Mouse (Mus musculus): ENCODE results near the gene Gbp7. TPM values are rescaled to one million over a fixed set of nuclear protein-coding genes. Genes with fewer than 3 reads are reported as not detected.

Gene Gbp7
- polyA plus RNA-seq (2015; fragmentation: Nextera tagmentation; extraction: Ambion mirVana) = 6.0 and 7.1 TPM in 2 replicates

DNA sequence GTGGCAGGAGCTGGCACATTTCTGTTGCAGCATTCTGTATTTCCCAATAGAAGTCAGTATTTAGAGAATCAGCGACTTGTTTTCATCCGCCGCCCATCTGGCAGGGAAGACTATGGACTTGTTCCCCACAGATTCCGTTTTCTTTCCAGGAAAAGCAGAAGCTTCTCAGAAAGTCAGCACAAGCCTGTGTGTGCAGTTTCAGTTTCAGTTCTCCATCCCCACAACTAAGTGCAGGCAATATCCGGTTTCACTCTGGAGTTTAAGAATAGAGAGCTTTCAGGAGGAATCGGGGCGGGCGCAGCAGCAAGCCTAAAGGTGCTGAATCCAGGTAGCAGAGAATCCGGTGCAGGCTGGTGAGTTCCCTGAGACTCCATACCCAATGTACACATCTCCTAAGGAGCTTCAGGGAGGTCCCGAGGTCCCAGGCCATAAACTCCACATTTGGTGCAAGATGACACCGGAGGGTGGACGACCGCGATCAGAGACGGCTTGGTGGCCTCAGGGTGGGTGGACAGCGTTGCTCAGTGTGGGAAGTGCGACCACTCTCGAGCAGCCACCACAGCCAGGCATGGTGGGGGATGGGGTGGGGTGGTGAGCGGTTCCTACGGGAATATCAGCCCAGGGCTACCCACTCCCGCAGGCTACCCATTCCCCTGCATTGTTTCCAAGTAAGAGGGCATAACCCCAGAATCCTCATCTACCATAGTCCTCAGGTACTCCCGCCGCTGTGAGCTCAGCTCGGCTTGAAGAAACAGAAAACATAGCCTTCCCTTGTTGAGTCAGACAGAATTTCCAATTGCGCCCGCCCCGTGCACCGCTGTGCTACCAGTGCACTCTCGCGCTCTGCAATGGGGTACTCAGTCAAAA lies at the start of gene Gbp7:
TSS of gene Gbp7 (plus strand) at position 256 of the 867 bp plus-strand sequence.
- ATAC-seq (replicated peaks; ENCODE audit: low FRiP score, low read depth) (peak; percentile 83), DNase-seq (ENCODE audit: low spot score) (peak; percentile 91)
- Histone ChIP-seq H3K27me3 (ENCODE audit: insufficient read depth, low read length) (no peaks in the 10 kb centered on the region), H3K9me3 (replicated peaks; ENCODE audit: low read length) (no peaks in the 10 kb centered on the region), H3K9ac (ENCODE audit: low read depth, low read length) (peak within 1 kb of the TSS; percentile 65), H3K4me1 (replicated peaks; ENCODE audit: insufficient read depth, low read length) (no peaks in the 10 kb centered on the region), H3K4me3 (replicated peaks; ENCODE audit: low read depth, low read length) (peak within 1 kb of the TSS; percentile 60), H3K36me3 (ENCODE audit: insufficient read depth, low read length) (no peaks in the 10 kb centered on the region), H3K4me2 (ENCODE audit: low read length) (peak within 1 kb of the TSS; percentile 95), H3K27ac (peak within 1 kb of the TSS; percentile 47; the same call in 1 of the 2 replicates)
- TF ChIP-seq CTCF (IDR thresholded peaks at IDR 0.05; ENCODE audit: low read depth) = no peak
- under 1% methylated on average over 30 of the region's 30 CpGs for whole genome bisulfite sequencing

DNA sequence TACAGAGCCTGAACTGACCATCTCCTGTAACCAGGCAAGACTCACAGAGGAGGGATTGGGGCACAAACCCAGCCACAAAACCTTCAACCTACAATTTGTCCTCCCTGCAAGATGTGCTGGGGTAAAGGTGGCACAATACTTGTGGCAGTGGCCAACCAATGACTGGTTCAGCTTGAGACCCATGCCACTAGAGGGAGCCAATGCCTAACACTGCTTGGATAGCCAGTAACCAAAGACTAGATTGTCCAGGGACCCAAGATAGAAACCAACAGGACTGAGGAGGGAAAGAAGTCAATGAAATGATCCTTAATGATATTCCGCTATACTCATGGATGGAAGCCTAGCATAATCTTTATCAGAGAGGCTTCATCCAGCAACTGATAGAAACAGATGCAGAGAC lies 39.7 kb upstream of the Gbp7 start:
- TF ChIP-seq CTCF (IDR thresholded peaks at IDR 0.05; ENCODE audit: low read depth) = peak; percentile 93
- WGBS = 65% methylated on average over 1 of the region's 1 CpGs
- ATAC-seq (replicated peaks; ENCODE audit: low FRiP score, low read depth) (no peak), DNase-seq (ENCODE audit: low spot score) (peak; percentile 90)
- H3K36me3 ChIP-seq (ENCODE audit: insufficient read depth, low read length) = no peaks in the 10 kb centered on the region
- H3K27me3 ChIP-seq (ENCODE audit: insufficient read depth, low read length) = no peaks in the 10 kb centered on the region
- no peak overlapping the region for H3K9ac ChIP-seq (ENCODE audit: low read depth, low read length)
- no peak overlapping the region for H3K4me2 ChIP-seq (ENCODE audit: low read length)
- no peaks in the 10 kb centered on the region for H3K9me3 ChIP-seq (replicated peaks; ENCODE audit: low read length)
- no peak overlapping the region for H3K27ac ChIP-seq
- H3K4me3 ChIP-seq (replicated peaks; ENCODE audit: low read depth, low read length) = no peak overlapping the region
- H3K4me1 ChIP-seq (replicated peaks; ENCODE audit: insufficient read depth, low read length) = no peaks in the 10 kb centered on the region

DNA sequence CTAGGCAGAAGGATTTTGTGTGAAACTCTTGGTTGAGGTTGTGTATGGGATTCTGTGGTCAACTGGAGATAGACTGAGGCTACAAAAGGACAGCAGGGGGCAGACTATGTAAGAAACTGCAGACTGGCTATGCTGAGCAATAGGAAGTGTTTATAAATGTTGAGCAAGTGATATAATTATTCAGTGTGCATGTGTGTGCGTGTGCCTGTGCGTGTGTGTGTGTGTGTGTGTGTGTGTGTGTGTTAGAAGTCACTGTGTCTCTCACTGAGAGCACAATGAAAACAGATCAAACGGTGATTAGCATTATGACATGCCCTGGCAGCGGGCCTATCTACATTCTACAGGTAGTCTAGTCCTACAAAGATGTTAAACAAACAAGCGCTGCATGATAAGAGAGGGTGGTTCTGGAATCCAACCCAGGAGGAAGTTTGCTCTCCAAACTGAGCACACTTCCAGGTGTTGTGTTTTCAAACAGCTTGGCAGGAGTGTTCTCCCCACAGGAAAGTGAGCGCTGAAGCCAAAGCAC lies 36.5 kb upstream of the Gbp7 start, which contains the start of gene Gbp5:
TSS of gene Gbp5 (plus strand) at position 443 of the 526 bp plus-strand sequence.
- H3K4me1 ChIP-seq (replicated peaks; ENCODE audit: insufficient read depth, low read length) = no peaks in the 10 kb centered on the region
- DNase-seq (ENCODE audit: low spot score) = peak; percentile 90
- no peak within 1 kb of the TSS for H3K27ac ChIP-seq

DNA sequence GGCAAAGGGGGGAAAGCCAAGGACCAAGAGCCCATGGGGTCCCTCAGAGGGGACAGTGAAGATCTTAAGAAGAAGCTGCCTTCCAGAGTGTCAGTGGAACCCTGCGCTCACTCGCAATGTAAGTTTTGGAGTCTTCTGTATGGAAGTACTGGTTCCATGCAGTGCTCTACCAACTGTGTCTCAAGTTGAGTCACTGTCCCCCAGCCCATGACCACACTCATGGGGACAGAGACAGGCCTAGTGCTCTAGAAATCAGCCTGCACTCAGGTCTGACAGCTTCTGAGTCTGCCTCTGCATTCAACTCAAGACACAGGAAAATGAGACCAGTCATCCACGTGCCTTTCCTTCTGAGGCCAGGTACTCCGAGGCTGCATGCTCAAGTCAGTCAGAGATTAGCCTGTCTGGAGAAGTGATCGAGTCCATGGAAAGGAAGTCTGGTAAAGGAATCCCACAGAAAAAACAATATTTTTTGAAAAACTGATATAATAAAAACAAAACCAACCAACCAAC lies 34.9 kb upstream of the Gbp7 start:
- Histone ChIP-seq H3K4me3 (replicated peaks; ENCODE audit: low read depth, low read length) (no peak overlapping the region), H3K27me3 (ENCODE audit: insufficient read depth, low read length) (no peaks in the 10 kb centered on the region), H3K36me3 (ENCODE audit: insufficient read depth, low read length) (no peaks in the 10 kb centered on the region), H3K4me1 (replicated peaks; ENCODE audit: insufficient read depth, low read length) (no peaks in the 10 kb centered on the region), H3K4me2 (ENCODE audit: low read length) (no peak overlapping the region), H3K27ac (no peak overlapping the region), H3K9me3 (replicated peaks; ENCODE audit: low read length) (no peaks in the 10 kb centered on the region), H3K9ac (ENCODE audit: low read depth, low read length) (no peak overlapping the region)
- ATAC-seq (replicated peaks; ENCODE audit: low FRiP score, low read depth) (no peak), DNase-seq (ENCODE audit: low spot score) (no peak)
- 94% methylated on average over 5 of the region's 5 CpGs for WGBS
- TF ChIP-seq CTCF (IDR thresholded peaks at IDR 0.05; ENCODE audit: low read depth) = no peak

More for the DNA sequence above, 36.5 kb upstream of the Gbp7 start, which contains the start of gene Gbp5:
- Histone ChIP-seq H3K9ac (ENCODE audit: low read depth, low read length) (no peak within 1 kb of the TSS), H3K36me3 (ENCODE audit: insufficient read depth, low read length) (no peaks in the 10 kb centered on the region), H3K27me3 (ENCODE audit: insufficient read depth, low read length) (no peaks in the 10 kb centered on the region), H3K4me2 (ENCODE audit: low read length) (no peak within 1 kb of the TSS), H3K9me3 (replicated peaks; ENCODE audit: low read length) (no peaks in the 10 kb centered on the region), H3K4me3 (replicated peaks; ENCODE audit: low read depth, low read length) (no peak within 1 kb of the TSS)
- TF ChIP-seq CTCF (IDR thresholded peaks at IDR 0.05; ENCODE audit: low read depth) = peak; percentile 76
- 63% methylated on average over 6 of the region's 6 CpGs for WGBS
- peak; percentile 74 for ATAC-seq (replicated peaks; ENCODE audit: low FRiP score, low read depth)

DNA sequence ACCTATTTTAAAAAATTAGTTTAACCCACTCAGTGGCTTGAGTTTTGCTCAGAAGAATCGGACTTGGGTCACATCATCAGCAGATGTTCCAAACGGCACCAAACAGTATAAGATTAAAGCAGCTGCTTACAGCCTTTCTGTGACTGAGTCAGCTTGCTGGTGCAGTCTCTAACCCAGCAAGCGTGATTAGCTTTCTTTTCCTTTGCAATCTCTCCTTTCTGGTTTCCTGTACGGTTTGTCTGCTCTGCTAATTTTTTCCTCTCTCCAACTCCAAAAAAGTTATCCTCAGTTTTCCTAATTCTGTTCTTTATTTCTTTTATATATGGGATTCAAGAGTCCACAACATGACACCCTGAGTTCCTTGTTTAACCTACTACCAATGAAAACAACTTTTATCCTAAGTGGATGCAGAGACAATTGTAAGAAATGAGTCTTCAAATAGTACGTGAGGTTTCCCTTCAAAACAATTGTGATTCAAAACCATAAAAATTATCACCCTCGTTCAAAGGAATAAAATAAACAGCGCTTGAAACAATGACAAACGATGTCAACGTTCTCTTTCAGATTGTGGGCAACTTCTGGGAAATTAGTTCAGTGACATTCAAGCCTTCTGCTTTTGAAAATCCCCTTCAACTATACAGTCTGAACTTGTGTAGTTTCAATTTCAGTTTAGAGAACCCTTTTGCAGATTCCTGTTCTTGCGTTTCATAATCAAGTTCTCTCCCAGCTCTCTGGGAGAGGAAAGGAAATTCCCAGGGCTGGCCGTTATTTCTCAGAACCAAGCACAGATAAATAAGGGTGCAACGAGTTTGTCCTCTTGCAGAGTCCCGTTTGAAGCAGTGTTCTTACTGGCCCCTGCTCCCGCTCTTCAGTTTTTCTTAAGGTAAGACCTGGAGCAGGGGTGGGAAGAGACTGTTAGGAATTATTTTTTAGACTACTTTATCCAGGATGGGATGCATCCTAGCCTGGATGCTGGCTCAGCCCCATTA lies 33.7 kb upstream of the Gbp7 start:
- Histone ChIP-seq H3K27me3 (ENCODE audit: insufficient read depth, low read length) (no peaks in the 10 kb centered on the region), H3K36me3 (ENCODE audit: insufficient read depth, low read length) (no peaks in the 10 kb centered on the region), H3K4me1 (replicated peaks; ENCODE audit: insufficient read depth, low read length) (no peaks in the 10 kb centered on the region), H3K4me2 (ENCODE audit: low read length) (peak overlapping the region; percentile 48), H3K9ac (ENCODE audit: low read depth, low read length) (no peak overlapping the region), H3K27ac (0 out of 2 replicates have a peak overlapping the region, but pooled peaks have one; percentile 27), H3K4me3 (replicated peaks; ENCODE audit: low read depth, low read length) (peak overlapping the region; percentile 26), H3K9me3 (replicated peaks; ENCODE audit: low read length) (no peaks in the 10 kb centered on the region)
- ATAC-seq (replicated peaks; ENCODE audit: low FRiP score, low read depth) (no peak), DNase-seq (ENCODE audit: low spot score) (peak; percentile 46)
- WGBS = 46% methylated on average over 14 of the region's 14 CpGs
- no peak for TF ChIP-seq CTCF (IDR thresholded peaks at IDR 0.05; ENCODE audit: low read depth)

Data from kidney, postnatal 0 days (tissue).